Mouse (Mus musculus) heart, embryonic 13.5 days (tissue): ENCODE results near the gene Rims4. TPM values are rescaled to one million over a fixed set of nuclear protein-coding genes. Genes with fewer than 3 reads are reported as not detected.

Experiments used
- ATAC-seq: fragments of 200-750 bp; cut with Nextera tagmentation; 2 replicates; pipeline ENCODE4 v1.8.0; 2017; ENCODE audit warnings: moderate TSS enrichment; ENCODE audit not compliant: insufficient number of reproducible peaks, low FRiP score, low TSS enrichment; ENCODE audit errors: extremely low read depth
- H3K27ac ChIP-seq: fragments of 300-500 bp; sonication (generic); replicated peaks from 2 replicates; pipeline ENCODE4 v1.5.1; 2015; ENCODE audit warnings: moderate library complexity, mild to moderate bottlenecking, inconsistent platforms
- H3K27me3 ChIP-seq: fragments of 300-500 bp; sonication (generic); replicated peaks from 2 replicates; pipeline ENCODE4 v1.6.1; 2015; ENCODE audit warnings: mild to moderate bottlenecking, inconsistent platforms
- H3K36me3 ChIP-seq: fragments of 300-500 bp; sonication (generic); 2 replicates; pipeline ENCODE4 v1.6.1; 2015; ENCODE audit warnings: mild to moderate bottlenecking, inconsistent platforms
- H3K4me1 ChIP-seq: fragments of 300-500 bp; sonication (generic); 2 replicates; pipeline ENCODE4 v1.6.1; 2015; ENCODE audit warnings: inconsistent platforms
- H3K4me2 ChIP-seq: fragments of 300-500 bp; sonication (generic); 2 replicates; pipeline ENCODE4 v1.6.1; 2015; ENCODE audit warnings: inconsistent platforms, mild to moderate bottlenecking, moderate library complexity
- H3K4me3 ChIP-seq: fragments of 300-500 bp; sonication (generic); 2 replicates; pipeline ENCODE4 v1.5.1; 2015; ENCODE audit warnings: moderate library complexity, mild to moderate bottlenecking, inconsistent platforms
- H3K9ac ChIP-seq: fragments of 300-500 bp; sonication (generic); 2 replicates; pipeline ENCODE4 v1.6.1; 2015; ENCODE audit warnings: inconsistent platforms, mild to moderate bottlenecking, moderate library complexity
- H3K9me3 ChIP-seq: fragments of 300-500 bp; sonication (generic); 2 replicates; pipeline ENCODE4 v1.6.1; 2016; ENCODE audit warnings: inconsistent platforms
- WGBS: fragments of 180-500 bp; shearing (Covaris S2); methylation state at CpG from one replicate; pipeline ENCODE4 v1.1.7; 2015; ENCODE audit warnings: mixed read lengths; 5-methylcytosine and 5-hydroxymethylcytosine counted together
- polyA plus RNA-seq: library from polyadenylated mRNA; unstranded; fragments of >200 nt; fragmentation: Nextera tagmentation; extraction: Ambion mirVana; gene quantifications from 2 replicates; pipeline ENCODE4 v1.2.1, GENCODE M21; 2015

The Rims4 gene
- polyA plus RNA-seq, 1 experiment from 2014 or later: 0.21 TPM

GRCm38 (mm10) chr2:163904323-163904722, 14.2 kb downstream of the Rims4 start:
- Histone ChIP-seq H3K9ac (no peak overlapping the region), H3K27me3 (peaks cover 44% of the 10 kb centered on the region), H3K4me3 (no peak overlapping the region), H3K9me3 (no peaks in the 10 kb centered on the region), H3K4me2 (no peak overlapping the region), H3K36me3 (no peaks in the 10 kb centered on the region), H3K27ac (no peak overlapping the region), H3K4me1 (peaks cover 12% of the 10 kb centered on the region)
- 78% methylated on average over 4 of the region's 4 CpGs for WGBS
- ATAC-seq: no peak

- WGBS: 67% methylated on average over 11 of the region's 11 CpGs
Measured at GRCm38 (mm10) chr2:163903461-163903860, 15.0 kb downstream of the Rims4 start.

GRCm38 (mm10) chr2:163902448-163902847, 16.0 kb downstream of the Rims4 start:
- Histone ChIP-seq H3K36me3 (no peaks in the 10 kb centered on the region), H3K27me3 (peaks cover 29% of the 10 kb centered on the region)
- WGBS: 65% methylated on average over 4 of the region's 4 CpGs

More at GRCm38 (mm10) chr2:163903461-163903860, 15.0 kb downstream of the Rims4 start:
- H3K9me3 ChIP-seq: no peaks in the 10 kb centered on the region
- no peak for ATAC-seq
- peaks cover 39% of the 10 kb centered on the region for H3K27me3 ChIP-seq
- no peak overlapping the region for H3K4me2 ChIP-seq
- no peak overlapping the region for H3K4me3 ChIP-seq
- H3K36me3 ChIP-seq: no peaks in the 10 kb centered on the region
- no peak overlapping the region for H3K9ac ChIP-seq
- peaks cover 12% of the 10 kb centered on the region for H3K4me1 ChIP-seq
- H3K27ac ChIP-seq: no peak overlapping the region

GRCm38 (mm10) chr2:163901043-163901442, 17.4 kb downstream of the Rims4 start:
- Histone ChIP-seq H3K9me3 (peaks cover 3% of the 10 kb centered on the region; the same call in 1 of the 2 replicates), H3K27ac (no peak overlapping the region), H3K4me2 (no peak overlapping the region), H3K36me3 (no peaks in the 10 kb centered on the region), H3K4me1 (peaks cover 12% of the 10 kb centered on the region), H3K27me3 (peaks cover 15% of the 10 kb centered on the region), H3K9ac (no peak overlapping the region), H3K4me3 (no peak overlapping the region)
- WGBS: 71% methylated on average over 7 of the region's 7 CpGs
- ATAC-seq: no peak

More at GRCm38 (mm10) chr2:163902448-163902847, 16.0 kb downstream of the Rims4 start:
- ATAC-seq: no peak
- no peaks in the 10 kb centered on the region for H3K9me3 ChIP-seq
- H3K4me2 ChIP-seq: no peak overlapping the region
- H3K9ac ChIP-seq: no peak overlapping the region
- peaks cover 12% of the 10 kb centered on the region for H3K4me1 ChIP-seq
- H3K4me3 ChIP-seq: no peak overlapping the region
- H3K27ac ChIP-seq: no peak overlapping the region

- H3K4me3 ChIP-seq: no peak overlapping the region
- H3K9ac ChIP-seq: no peak overlapping the region
- ATAC-seq: no peak
- peaks cover 3% of the 10 kb centered on the region; the same call in 1 of the 2 replicates for H3K9me3 ChIP-seq
- peak overlapping the region; percentile 33; the same call in 1 of the 2 replicates for H3K4me2 ChIP-seq
- no peaks in the 10 kb centered on the region for H3K36me3 ChIP-seq
- H3K27me3 ChIP-seq: peaks cover 12% of the 10 kb centered on the region; the same call in 1 of the 2 replicates
- WGBS: 35% methylated on average over 14 of the region's 14 CpGs
- H3K4me1 ChIP-seq: peaks cover 12% of the 10 kb centered on the region
- H3K27ac ChIP-seq: no peak overlapping the region
Measured at GRCm38 (mm10) chr2:163899910-163900411, 18.5 kb downstream of the Rims4 start.

GRCm38 (mm10) chr2:163897988-163898535, 20.4 kb downstream of the Rims4 start:
- Histone ChIP-seq H3K4me1 (peaks cover 12% of the 10 kb centered on the region), H3K27ac (no peak overlapping the region), H3K9me3 (peaks cover 3% of the 10 kb centered on the region; the same call in 1 of the 2 replicates), H3K4me3 (no peak overlapping the region), H3K27me3 (peaks cover 12% of the 10 kb centered on the region), H3K36me3 (no peaks in the 10 kb centered on the region), H3K9ac (no peak overlapping the region), H3K4me2 (no peak overlapping the region)
- ATAC-seq: no peak
- WGBS: 69% methylated on average over 7 of the region's 7 CpGs

GRCm38 (mm10) chr2:163897026-163897425, 21.5 kb downstream of the Rims4 start:
- Histone ChIP-seq H3K36me3 (no peaks in the 10 kb centered on the region), H3K27ac (no peak overlapping the region), H3K4me1 (peaks cover 12% of the 10 kb centered on the region), H3K9ac (no peak overlapping the region), H3K27me3 (peaks cover 15% of the 10 kb centered on the region), H3K9me3 (peaks cover 3% of the 10 kb centered on the region; the same call in 1 of the 2 replicates), H3K4me2 (no peak overlapping the region), H3K4me3 (no peak overlapping the region)
- no peak for ATAC-seq
- WGBS: 83% methylated on average over 7 of the region's 7 CpGs

GRCm38 (mm10) chr2:163895156-163895555, 23.3 kb downstream of the Rims4 start:
- H3K4me1 ChIP-seq: peaks cover 8% of the 10 kb centered on the region
- no peak overlapping the region for H3K4me2 ChIP-seq
- H3K27ac ChIP-seq: no peak overlapping the region
- H3K9me3 ChIP-seq: peaks cover 3% of the 10 kb centered on the region; the same call in 1 of the 2 replicates
- no peaks in the 10 kb centered on the region for H3K36me3 ChIP-seq
- H3K9ac ChIP-seq: no peak overlapping the region
- peaks cover 15% of the 10 kb centered on the region for H3K27me3 ChIP-seq
- WGBS: 47% methylated on average over 2 of the region's 2 CpGs
- no peak for ATAC-seq
- H3K4me3 ChIP-seq: no peak overlapping the region

GRCm38 (mm10) chr2:163893446-163894370, 24.8 kb downstream of the Rims4 start:
- H3K9ac ChIP-seq: no peak overlapping the region
- H3K9me3 ChIP-seq: peaks cover 3% of the 10 kb centered on the region; the same call in 1 of the 2 replicates
- H3K27ac ChIP-seq: no peak overlapping the region
- H3K36me3 ChIP-seq: no peaks in the 10 kb centered on the region
- no peak overlapping the region for H3K4me2 ChIP-seq
- H3K4me1 ChIP-seq: no peaks in the 10 kb centered on the region
- no peak overlapping the region for H3K4me3 ChIP-seq
- no peak for ATAC-seq
- peaks cover 15% of the 10 kb centered on the region for H3K27me3 ChIP-seq
- WGBS: 55% methylated on average over 7 of the region's 7 CpGs

- no peaks in the 10 kb centered on the region for H3K4me1 ChIP-seq
- no peak for ATAC-seq
- no peak overlapping the region for H3K4me3 ChIP-seq
- H3K27me3 ChIP-seq: peaks cover 15% of the 10 kb centered on the region
- 84% methylated on average over 11 of the region's 11 CpGs for WGBS
- H3K9me3 ChIP-seq: no peaks in the 10 kb centered on the region
- H3K36me3 ChIP-seq: no peaks in the 10 kb centered on the region
- no peak overlapping the region for H3K4me2 ChIP-seq
- H3K27ac ChIP-seq: no peak overlapping the region
- H3K9ac ChIP-seq: no peak overlapping the region
Measured at GRCm38 (mm10) chr2:163891271-163891670, 27.2 kb downstream of the Rims4 start.

GRCm38 (mm10) chr2:163890586-163890985, 27.9 kb downstream of the Rims4 start:
- no peaks in the 10 kb centered on the region for H3K4me1 ChIP-seq
- no peak overlapping the region for H3K4me2 ChIP-seq
- no peaks in the 10 kb centered on the region for H3K9me3 ChIP-seq
- 75% methylated on average over 11 of the region's 11 CpGs for WGBS
- no peaks in the 10 kb centered on the region for H3K36me3 ChIP-seq
- H3K9ac ChIP-seq: no peak overlapping the region
- no peak overlapping the region for H3K4me3 ChIP-seq
- H3K27me3 ChIP-seq: peaks cover 15% of the 10 kb centered on the region
- ATAC-seq: no peak
- no peak overlapping the region for H3K27ac ChIP-seq
